Mouse (Mus musculus) lung, postnatal 0 days (tissue): ENCODE measurements around the gene Cdc42ep1.

Experiments
- CTCF ChIP-seq: IDR thresholded peaks from 2 replicates; pipeline ENCODE4 v1.5.1; 2016; ENCODE audit warnings: antibody characterized with exemption, mild to moderate bottlenecking
- EP300 ChIP-seq: IDR thresholded peaks from 2 replicates; pipeline ENCODE4 v1.6.1; 2016; ENCODE audit warnings: antibody characterized with exemption, mild to moderate bottlenecking, control low read depth

DNA sequence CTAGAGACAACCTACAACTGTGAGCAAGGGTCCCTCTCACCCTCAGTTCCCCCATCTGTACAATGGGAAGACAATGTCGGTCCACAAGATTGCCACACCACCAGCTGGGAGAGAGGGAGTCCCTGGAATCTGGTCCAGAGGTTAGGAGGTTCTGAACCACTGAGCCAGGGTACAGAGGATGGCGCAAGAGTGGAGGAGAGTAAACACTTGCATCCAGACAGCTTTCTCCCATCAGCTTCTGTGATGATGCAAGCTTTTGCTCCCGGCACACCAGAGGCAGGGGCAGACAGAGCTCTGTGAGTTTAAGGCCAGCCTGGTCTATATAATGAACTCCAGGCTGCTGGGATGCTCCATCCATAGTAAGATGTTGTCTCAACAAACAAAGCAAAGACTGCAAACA is 2.2 kb upstream of the Cdc42ep1 start:
- no peak for TF ChIP-seq CTCF
- peak; percentile 87 for TF ChIP-seq EP300
